Mouse (Mus musculus) midbrain, embryonic 13.5 days (tissue): Measurements from ENCODE around the gene Ppp6r3. TPM values are rescaled to one million over a fixed set of nuclear protein-coding genes. Genes with fewer than 3 reads are reported as not detected.
"Not testable (repeated sequence)": the region's sequence is repeated elsewhere in the genome, so short reads cannot be mapped to it uniquely, and the experiment has no call there.

ENCODE experiments used
- ATAC-seq: fragments of 200-750 bp; cut with Nextera tagmentation; 2 replicates; pipeline ENCODE4 v1.8.0; 2017; ENCODE audit warnings: mild to moderate bottlenecking, moderate TSS enrichment, moderate library complexity
- H3K27ac ChIP-seq: fragments of 300-500 bp; sonication (generic); 2 replicates; pipeline ENCODE4 v1.5.1; 2015; ENCODE audit warnings: inconsistent platforms, mild to moderate bottlenecking, moderate library complexity
- H3K27me3 ChIP-seq: fragments of 300-500 bp; sonication (generic); 2 replicates; pipeline ENCODE4 v1.6.1; 2015; ENCODE audit warnings: mild to moderate bottlenecking, inconsistent platforms
- H3K36me3 ChIP-seq: fragments of 300-500 bp; sonication (generic); 2 replicates; pipeline ENCODE4 v1.6.1; 2015; ENCODE audit warnings: mild to moderate bottlenecking, inconsistent platforms
- H3K4me1 ChIP-seq: fragments of 300-500 bp; sonication (generic); replicated peaks from 2 replicates; pipeline ENCODE4 v1.6.1; 2015; ENCODE audit warnings: inconsistent platforms
- H3K4me2 ChIP-seq: fragments of 300-500 bp; sonication (generic); replicated peaks from 2 replicates; pipeline ENCODE4 v1.6.1; 2015; ENCODE audit warnings: moderate library complexity, mild to moderate bottlenecking, inconsistent platforms
- H3K4me3 ChIP-seq: fragments of 300-500 bp; sonication (generic); replicated peaks from 2 replicates; pipeline ENCODE4 v1.5.1; 2015; ENCODE audit warnings: mild to moderate bottlenecking, inconsistent platforms
- H3K9ac ChIP-seq: fragments of 300-500 bp; sonication (generic); replicated peaks from 2 replicates; pipeline ENCODE4 v1.6.1; 2015; ENCODE audit warnings: mild to moderate bottlenecking, inconsistent platforms
- H3K9me3 ChIP-seq: fragments of 300-500 bp; sonication (generic); 2 replicates; pipeline ENCODE4 v1.6.1; 2016; ENCODE audit warnings: mild to moderate bottlenecking, inconsistent platforms
- WGBS: fragments of 180-500 bp; shearing (Covaris S2); methylation state at CpG from one replicate; pipeline ENCODE4 v1.1.7; 2015; 5-methylcytosine and 5-hydroxymethylcytosine counted together
- polyA plus RNA-seq: library from polyadenylated mRNA; unstranded; fragments of >200 nt; fragmentation: Nextera tagmentation; extraction: Ambion mirVana; gene quantifications from 2 replicates; pipeline ENCODE4 v1.2.1, GENCODE M21; 2015

Gene Ppp6r3
- polyA plus RNA-seq, 1 experiment from 2014 or later: 71.9 TPM

GRCm38 (mm10) chr19:3540254-3540653 is 35.3 kb downstream of the Ppp6r3 start:
- Histone ChIP-seq H3K27me3 (no peaks in the 10 kb centered on the region), H3K4me3 (no peak overlapping the region), H3K27ac (no peak overlapping the region), H3K36me3 (peaks cover 20% of the 10 kb centered on the region), H3K9me3 (no peaks in the 10 kb centered on the region), H3K9ac (no peak overlapping the region), H3K4me2 (no peak overlapping the region), H3K4me1 (0 out of 2 replicates have a peak, but pooled peaks cover 3% of the 10 kb centered on the region)
- ATAC-seq: no peak
- WGBS: 92% methylated on average over 2 of the region's 2 CpGs

- Histone ChIP-seq H3K4me1 (0 out of 2 replicates have a peak, but pooled peaks cover 3% of the 10 kb centered on the region), H3K27ac (no peak overlapping the region), H3K36me3 (peaks cover 20% of the 10 kb centered on the region), H3K9ac (no peak overlapping the region), H3K4me2 (no peak overlapping the region), H3K4me3 (no peak overlapping the region), H3K27me3 (no peaks in the 10 kb centered on the region), H3K9me3 (no peaks in the 10 kb centered on the region)
- 89% methylated on average over 5 of the region's 5 CpGs for WGBS
- no peak for ATAC-seq
Measured at GRCm38 (mm10) chr19:3539456-3539855, 36.1 kb downstream of the Ppp6r3 start.

- H3K9ac ChIP-seq: no peak overlapping the region
- no peak overlapping the region for H3K27ac ChIP-seq
- peaks cover 9% of the 10 kb centered on the region; the same call in 1 of the 2 replicates for H3K36me3 ChIP-seq
- no peak overlapping the region for H3K4me3 ChIP-seq
- H3K4me2 ChIP-seq: no peak overlapping the region
- no peaks in the 10 kb centered on the region for H3K9me3 ChIP-seq
- 0 out of 2 replicates have a peak, but pooled peaks cover 3% of the 10 kb centered on the region for H3K4me1 ChIP-seq
- no peak for ATAC-seq
- no peaks in the 10 kb centered on the region for H3K27me3 ChIP-seq
- WGBS: 99% methylated on average over 6 of the region's 6 CpGs
Measured at GRCm38 (mm10) chr19:3537658-3538057, 37.9 kb downstream of the Ppp6r3 start.

- Histone ChIP-seq H3K27ac (no peak overlapping the region), H3K9ac (no peak overlapping the region), H3K9me3 (no peaks in the 10 kb centered on the region), H3K4me1 (0 out of 2 replicates have a peak, but pooled peaks cover 3% of the 10 kb centered on the region), H3K27me3 (no peaks in the 10 kb centered on the region), H3K4me2 (no peak overlapping the region), H3K36me3 (0 out of 2 replicates have a peak, but pooled peaks cover 2% of the 10 kb centered on the region), H3K4me3 (no peak overlapping the region)
- no peak for ATAC-seq
- WGBS: 87% methylated on average over 3 of the region's 3 CpGs
Measured at GRCm38 (mm10) chr19:3534945-3535344, 40.6 kb downstream of the Ppp6r3 start.

- H3K4me3 ChIP-seq, H3K9me3 ChIP-seq, H3K9ac ChIP-seq, H3K4me1 ChIP-seq, H3K36me3 ChIP-seq, H3K4me2 ChIP-seq, H3K27me3 ChIP-seq, ATAC-seq, H3K27ac ChIP-seq: not testable (repeated sequence)
- WGBS: 96% methylated on average over 12 of the region's 12 CpGs
Measured at GRCm38 (mm10) chr19:3533266-3533966, 42.1 kb downstream of the Ppp6r3 start.

- Histone ChIP-seq H3K9ac (no peak overlapping the region), H3K27ac (no peak overlapping the region), H3K4me1 (no peaks in the 10 kb centered on the region), H3K4me2 (no peak overlapping the region), H3K36me3 (0 out of 2 replicates have a peak, but pooled peaks cover 1% of the 10 kb centered on the region), H3K27me3 (no peaks in the 10 kb centered on the region), H3K4me3 (no peak overlapping the region), H3K9me3 (no peaks in the 10 kb centered on the region)
- no peak for ATAC-seq
- 94% methylated on average over 14 of the region's 14 CpGs for WGBS
Measured at GRCm38 (mm10) chr19:3532717-3533260, 42.8 kb downstream of the Ppp6r3 start.

- H3K27me3 ChIP-seq: no peaks in the 10 kb centered on the region
- no peaks in the 10 kb centered on the region for H3K9me3 ChIP-seq
- H3K4me3 ChIP-seq: no peak overlapping the region
- no peak overlapping the region for H3K4me2 ChIP-seq
- H3K4me1 ChIP-seq: no peaks in the 10 kb centered on the region
- H3K9ac ChIP-seq: no peak overlapping the region
- peaks cover 18% of the 10 kb centered on the region for H3K36me3 ChIP-seq
- WGBS: 86% methylated on average over 3 of the region's 3 CpGs
- no peak for ATAC-seq
- no peak overlapping the region for H3K27ac ChIP-seq
Measured at GRCm38 (mm10) chr19:3529781-3530180, 45.8 kb downstream of the Ppp6r3 start.

- 89% methylated on average over 4 of the region's 4 CpGs for WGBS
- Histone ChIP-seq H3K4me1 (no peaks in the 10 kb centered on the region), H3K9ac (no peak overlapping the region), H3K4me2 (no peak overlapping the region), H3K27me3 (no peaks in the 10 kb centered on the region), H3K27ac (no peak overlapping the region), H3K9me3 (no peaks in the 10 kb centered on the region), H3K36me3 (peaks cover 23% of the 10 kb centered on the region), H3K4me3 (no peak overlapping the region)
- ATAC-seq: no peak
Measured at GRCm38 (mm10) chr19:3528646-3529045, 46.9 kb downstream of the Ppp6r3 start.

- H3K27me3 ChIP-seq: no peaks in the 10 kb centered on the region
- H3K27ac ChIP-seq: no peak overlapping the region
- H3K4me3 ChIP-seq: no peak overlapping the region
- no peak overlapping the region for H3K9ac ChIP-seq
- ATAC-seq: no peak
- WGBS: 96% methylated on average over 4 of the region's 4 CpGs
- H3K9me3 ChIP-seq: no peaks in the 10 kb centered on the region
- peaks cover 32% of the 10 kb centered on the region for H3K36me3 ChIP-seq
- H3K4me1 ChIP-seq: no peaks in the 10 kb centered on the region
- no peak overlapping the region for H3K4me2 ChIP-seq
Measured at GRCm38 (mm10) chr19:3527531-3527930, 48.0 kb downstream of the Ppp6r3 start.

- Histone ChIP-seq H3K9ac (no peak overlapping the region), H3K4me1 (no peaks in the 10 kb centered on the region), H3K4me3 (no peak overlapping the region), H3K4me2 (no peak overlapping the region), H3K9me3 (no peaks in the 10 kb centered on the region), H3K27ac (no peak overlapping the region), H3K36me3 (peaks cover 70% of the 10 kb centered on the region), H3K27me3 (no peaks in the 10 kb centered on the region)
- no peak for ATAC-seq
- WGBS: 96% methylated on average over 4 of the region's 4 CpGs
Measured at GRCm38 (mm10) chr19:3519471-3520169, 55.9 kb downstream of the Ppp6r3 start.

- H3K27ac ChIP-seq: no peak overlapping the region
- no peak overlapping the region for H3K9ac ChIP-seq
- no peak overlapping the region for H3K4me2 ChIP-seq
- no peaks in the 10 kb centered on the region for H3K27me3 ChIP-seq
- H3K36me3 ChIP-seq: peaks cover 65% of the 10 kb centered on the region
- no peak for ATAC-seq
- H3K4me1 ChIP-seq: no peaks in the 10 kb centered on the region
- no peak overlapping the region for H3K4me3 ChIP-seq
- WGBS: 91% methylated on average over 3 of the region's 3 CpGs
- H3K9me3 ChIP-seq: no peaks in the 10 kb centered on the region
Measured at GRCm38 (mm10) chr19:3497216-3497615, 78.3 kb downstream of the Ppp6r3 start.

GRCm38 (mm10) chr19:3489826-3490225 is 85.7 kb downstream of the Ppp6r3 start:
- peaks cover 94% of the 10 kb centered on the region for H3K36me3 ChIP-seq
- no peak overlapping the region for H3K4me2 ChIP-seq
- no peaks in the 10 kb centered on the region for H3K4me1 ChIP-seq
- whole genome bisulfite sequencing: 95% methylated on average over 4 of the region's 4 CpGs
- no peak for ATAC-seq
- H3K4me3 ChIP-seq: no peak overlapping the region
- H3K27ac ChIP-seq: no peak overlapping the region
- H3K27me3 ChIP-seq: no peaks in the 10 kb centered on the region
- H3K9me3 ChIP-seq: no peaks in the 10 kb centered on the region
- H3K9ac ChIP-seq: no peak overlapping the region
